Mouse (Mus musculus): ENCODE measurements around the gene Ctss.

GRCm38 (mm10) chr3:95520100-95520499 lies 6.5 kb upstream of the Ctss start:
- TF ChIP-seq CTCF (IDR thresholded peaks at IDR 0.05; ENCODE audit: borderline replicate concordance, extremely low read depth, insufficient read depth, insufficient read length) (no peak), POLR2A (IDR thresholded peaks at IDR 0.05; ENCODE audit: borderline replicate concordance, extremely low read depth, insufficient read depth, insufficient read length, poor library complexity, severe bottlenecking) (no peak)
